Mouse (Mus musculus) midbrain, embryonic 16.5 days (tissue): Measurements from ENCODE around the gene Car5a. TPM values are rescaled to one million over a fixed set of nuclear protein-coding genes. Genes with fewer than 3 reads are reported as not detected.

ENCODE experiments used
- ATAC-seq: fragments of 200-750 bp; cut with Nextera tagmentation; 2 replicates; pipeline ENCODE4 v1.8.0; 2017; ENCODE audit warnings: moderate TSS enrichment
- H3K27ac ChIP-seq: fragments of 300-500 bp; sonication (generic); 2 replicates; pipeline ENCODE4 v1.5.1; 2014; ENCODE audit warnings: mild to moderate bottlenecking, low read length, mixed read lengths
- H3K27me3 ChIP-seq: fragments of 300-500 bp; sonication (generic); 2 replicates; pipeline ENCODE4 v1.6.1; 2014; ENCODE audit warnings: low read depth, low read length, mixed read lengths; ENCODE audit not compliant: control insufficient read depth, insufficient read depth
- H3K36me3 ChIP-seq: fragments of 300-500 bp; sonication (generic); 2 replicates; pipeline ENCODE4 v1.6.1; 2014; ENCODE audit warnings: mild to moderate bottlenecking, low read length, moderate library complexity, mixed read lengths; ENCODE audit not compliant: control insufficient read depth, insufficient read depth
- H3K4me1 ChIP-seq: fragments of 300-500 bp; sonication (generic); 2 replicates; pipeline ENCODE4 v1.6.1; 2014; ENCODE audit warnings: mild to moderate bottlenecking, low read length, mixed read lengths; ENCODE audit not compliant: control insufficient read depth, insufficient read depth
- H3K4me2 ChIP-seq: fragments of 300-500 bp; sonication (generic); 2 replicates; pipeline ENCODE4 v1.6.1; 2014; ENCODE audit warnings: mild to moderate bottlenecking, low read length, mixed read lengths
- H3K4me3 ChIP-seq: fragments of 300-500 bp; sonication (generic); 2 replicates; pipeline ENCODE4 v1.5.1; 2014; ENCODE audit warnings: low read depth, mild to moderate bottlenecking, low read length, moderate library complexity, mixed read lengths
- H3K9ac ChIP-seq: fragments of 300-500 bp; sonication (generic); 2 replicates; pipeline ENCODE4 v1.6.1; 2014; ENCODE audit warnings: low read depth, low read length, mixed read lengths
- H3K9me3 ChIP-seq: fragments of 300-500 bp; sonication (generic); replicated peaks from 2 replicates; pipeline ENCODE4 v1.6.1; 2014; ENCODE audit warnings: mild to moderate bottlenecking, low read length, mixed read lengths; ENCODE audit not compliant: control insufficient read depth, poor library complexity, severe bottlenecking
- WGBS: fragments of 180-500 bp; shearing (Covaris S2); extraction: QIAGEN DNeasy Blood & Tissue Kit; methylation state at CpG from one replicate; pipeline ENCODE4 v1.1.7; 2014; 5-methylcytosine and 5-hydroxymethylcytosine counted together
- polyA plus RNA-seq: library from polyadenylated mRNA; unstranded; fragments of >200 nt; fragmentation: Nextera tagmentation; extraction: Ambion mirVana; gene quantifications from 2 replicates; pipeline ENCODE4 v1.2.1, GENCODE M21; 2015

The Car5a gene
- polyA plus RNA-seq, 1 experiment from 2014 or later, result 0.55 TPM

- Histone ChIP-seq H3K36me3 (no peaks in the 10 kb centered on the region), H3K27ac (no peak overlapping the region), H3K4me3 (no peak overlapping the region), H3K4me2 (no peak overlapping the region), H3K9ac (no peak overlapping the region), H3K4me1 (peaks cover 10% of the 10 kb centered on the region), H3K9me3 (no peaks in the 10 kb centered on the region), H3K27me3 (no peaks in the 10 kb centered on the region)
- ATAC-seq, result no peak
- 84% methylated on average over 14 of the region's 14 CpGs for WGBS
Observed at GRCm38 (mm10) chr8:121932668-121933520, 11.8 kb downstream of the Car5a start.

- Histone ChIP-seq H3K9ac (no peak overlapping the region), H3K27ac (no peak overlapping the region), H3K4me2 (no peak overlapping the region), H3K27me3 (no peaks in the 10 kb centered on the region), H3K4me3 (no peak overlapping the region), H3K9me3 (no peaks in the 10 kb centered on the region), H3K4me1 (peaks cover 10% of the 10 kb centered on the region), H3K36me3 (no peaks in the 10 kb centered on the region)
- no peak for ATAC-seq
- 68% methylated on average over 12 of the region's 12 CpGs for WGBS
Observed at GRCm38 (mm10) chr8:121932026-121932667, 12.6 kb downstream of the Car5a start.

DNA sequence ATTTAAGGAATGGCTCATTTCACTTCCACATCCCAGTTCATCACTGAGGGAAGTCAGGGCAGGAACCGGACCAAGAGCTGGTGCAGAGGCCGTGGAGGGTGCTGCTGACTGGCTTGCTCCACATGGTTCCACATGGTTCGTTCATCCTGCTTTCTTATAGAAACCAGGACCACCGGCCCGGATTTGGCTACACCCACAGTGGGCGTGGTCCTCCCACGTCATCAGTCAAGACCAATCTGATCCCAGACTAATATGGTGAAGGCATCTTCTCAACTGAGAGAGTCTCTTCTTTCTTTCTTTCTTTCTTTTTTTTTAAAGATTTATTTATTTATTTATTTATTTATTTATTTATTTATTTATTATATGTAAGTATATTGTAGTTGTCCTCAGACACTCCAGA lies 13.1 kb downstream of the Car5a start:
- Histone ChIP-seq H3K27ac (no peak overlapping the region), H3K4me1 (peaks cover 10% of the 10 kb centered on the region), H3K36me3 (no peaks in the 10 kb centered on the region), H3K9me3 (no peaks in the 10 kb centered on the region), H3K4me2 (no peak overlapping the region), H3K9ac (no peak overlapping the region), H3K4me3 (no peak overlapping the region), H3K27me3 (no peaks in the 10 kb centered on the region)
- ATAC-seq, result no peak
- 85% methylated on average over 7 of the region's 7 CpGs for WGBS

- 83% methylated on average over 4 of the region's 4 CpGs for WGBS
- no peak for ATAC-seq
- no peaks in the 10 kb centered on the region for H3K27me3 ChIP-seq
Observed at GRCm38 (mm10) chr8:121930047-121930446, 14.7 kb downstream of the Car5a start.

GRCm38 (mm10) chr8:121927316-121927715 lies 17.4 kb downstream of the Car5a start:
- H3K9me3 ChIP-seq, result no peaks in the 10 kb centered on the region
- no peak for ATAC-seq
- H3K4me3 ChIP-seq, result no peak overlapping the region
- no peak overlapping the region for H3K9ac ChIP-seq
- 48% methylated on average over 8 of the region's 8 CpGs for WGBS
- no peaks in the 10 kb centered on the region for H3K4me1 ChIP-seq
- H3K4me2 ChIP-seq, result no peak overlapping the region
- no peaks in the 10 kb centered on the region for H3K36me3 ChIP-seq
- no peaks in the 10 kb centered on the region for H3K27me3 ChIP-seq
- H3K27ac ChIP-seq, result no peak overlapping the region

More at GRCm38 (mm10) chr8:121930047-121930446, 14.7 kb downstream of the Car5a start:
- Histone ChIP-seq H3K4me2 (no peak overlapping the region), H3K36me3 (no peaks in the 10 kb centered on the region), H3K9ac (no peak overlapping the region), H3K27ac (no peak overlapping the region), H3K4me3 (no peak overlapping the region), H3K4me1 (peaks cover 5% of the 10 kb centered on the region), H3K9me3 (no peaks in the 10 kb centered on the region)

- no peak for ATAC-seq
- no peak overlapping the region for H3K4me2 ChIP-seq
- WGBS, result 69% methylated on average over 8 of the region's 8 CpGs
- no peaks in the 10 kb centered on the region for H3K27me3 ChIP-seq
- H3K27ac ChIP-seq, result no peak overlapping the region
- no peak overlapping the region for H3K4me3 ChIP-seq
- no peaks in the 10 kb centered on the region for H3K36me3 ChIP-seq
- no peaks in the 10 kb centered on the region for H3K4me1 ChIP-seq
- no peak overlapping the region for H3K9ac ChIP-seq
- no peaks in the 10 kb centered on the region for H3K9me3 ChIP-seq
Observed at GRCm38 (mm10) chr8:121926266-121926665, 18.4 kb downstream of the Car5a start.

DNA sequence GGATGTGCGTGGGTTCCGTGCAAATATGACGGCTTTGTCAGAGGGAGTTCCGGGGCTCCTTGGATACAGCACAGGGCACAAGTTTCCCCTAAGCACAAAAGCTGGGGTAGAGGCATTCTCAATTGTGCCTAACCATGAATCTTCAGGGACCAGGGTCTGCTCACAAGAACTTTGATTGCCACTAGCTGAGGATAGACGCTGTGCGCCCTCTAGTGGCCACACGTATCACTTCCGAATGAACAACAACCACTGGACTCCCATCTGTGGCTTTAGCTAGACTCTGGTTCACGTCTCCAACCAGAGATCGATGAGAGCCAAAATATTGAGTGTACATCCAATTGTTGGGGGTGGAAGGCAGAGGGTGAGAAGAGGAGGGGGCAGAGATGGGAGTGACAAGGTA lies 19.1 kb downstream of the Car5a start:
- Histone ChIP-seq H3K4me1 (no peaks in the 10 kb centered on the region), H3K27me3 (no peaks in the 10 kb centered on the region), H3K9me3 (no peaks in the 10 kb centered on the region), H3K36me3 (no peaks in the 10 kb centered on the region), H3K27ac (no peak overlapping the region), H3K4me2 (no peak overlapping the region), H3K9ac (no peak overlapping the region), H3K4me3 (no peak overlapping the region)
- ATAC-seq, result no peak
- 32% methylated on average over 10 of the region's 10 CpGs for WGBS

DNA sequence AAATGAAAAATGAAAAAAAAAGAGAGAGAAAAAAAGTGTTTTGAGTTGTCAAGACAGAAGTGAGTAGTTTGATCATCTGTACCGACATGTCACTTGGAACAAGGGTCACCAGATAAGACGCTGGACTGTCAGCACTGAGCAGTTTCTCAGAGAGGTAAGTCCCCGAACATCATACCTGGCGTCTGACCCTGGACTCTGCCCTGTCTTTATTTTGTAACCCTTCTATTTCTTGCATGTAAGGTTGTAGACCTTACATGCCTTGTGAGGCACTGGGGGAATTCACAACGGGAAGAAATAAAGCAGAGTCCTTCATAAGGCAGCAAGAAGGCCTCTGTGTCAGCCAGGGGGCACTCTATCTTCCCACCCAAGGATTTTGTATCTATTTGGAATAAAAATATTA lies 20.0 kb downstream of the Car5a start:
- WGBS, result 86% methylated on average over 5 of the region's 5 CpGs
- H3K27me3 ChIP-seq, result no peaks in the 10 kb centered on the region
- ATAC-seq, result no peak

GRCm38 (mm10) chr8:121922101-121922500 lies 22.6 kb downstream of the Car5a start:
- ATAC-seq, result no peak
- Histone ChIP-seq H3K27ac (no peak overlapping the region; the same call in 1 of the 2 replicates), H3K4me2 (no peak overlapping the region), H3K9me3 (no peaks in the 10 kb centered on the region), H3K4me3 (no peak overlapping the region), H3K27me3 (no peaks in the 10 kb centered on the region), H3K9ac (no peak overlapping the region), H3K36me3 (no peaks in the 10 kb centered on the region), H3K4me1 (no peaks in the 10 kb centered on the region)
- WGBS, result 80% methylated on average over 8 of the region's 8 CpGs

More for the DNA sequence above, 20.0 kb downstream of the Car5a start:
- Histone ChIP-seq H3K9ac (no peak overlapping the region), H3K27ac (no peak overlapping the region), H3K36me3 (no peaks in the 10 kb centered on the region), H3K4me2 (no peak overlapping the region), H3K4me1 (no peaks in the 10 kb centered on the region), H3K9me3 (no peaks in the 10 kb centered on the region), H3K4me3 (no peak overlapping the region)
